Mouse (Mus musculus) spleen, postnatal 0 days (tissue): Measurements from ENCODE around the gene Arf1. TPM values are rescaled to one million over a fixed set of nuclear protein-coding genes. Genes with fewer than 3 reads are reported as not detected.

ENCODE experiments used
- polyA plus RNA-seq: library from polyadenylated mRNA; unstranded; fragments of >200 nt; fragmentation: Nextera tagmentation; extraction: Ambion mirVana; gene quantifications from 2 replicates; pipeline ENCODE4 v1.2.1, GENCODE M21; 2015

Gene Arf1
- polyA plus RNA-seq, result 241 and 269 TPM in 2 replicates

DNA sequence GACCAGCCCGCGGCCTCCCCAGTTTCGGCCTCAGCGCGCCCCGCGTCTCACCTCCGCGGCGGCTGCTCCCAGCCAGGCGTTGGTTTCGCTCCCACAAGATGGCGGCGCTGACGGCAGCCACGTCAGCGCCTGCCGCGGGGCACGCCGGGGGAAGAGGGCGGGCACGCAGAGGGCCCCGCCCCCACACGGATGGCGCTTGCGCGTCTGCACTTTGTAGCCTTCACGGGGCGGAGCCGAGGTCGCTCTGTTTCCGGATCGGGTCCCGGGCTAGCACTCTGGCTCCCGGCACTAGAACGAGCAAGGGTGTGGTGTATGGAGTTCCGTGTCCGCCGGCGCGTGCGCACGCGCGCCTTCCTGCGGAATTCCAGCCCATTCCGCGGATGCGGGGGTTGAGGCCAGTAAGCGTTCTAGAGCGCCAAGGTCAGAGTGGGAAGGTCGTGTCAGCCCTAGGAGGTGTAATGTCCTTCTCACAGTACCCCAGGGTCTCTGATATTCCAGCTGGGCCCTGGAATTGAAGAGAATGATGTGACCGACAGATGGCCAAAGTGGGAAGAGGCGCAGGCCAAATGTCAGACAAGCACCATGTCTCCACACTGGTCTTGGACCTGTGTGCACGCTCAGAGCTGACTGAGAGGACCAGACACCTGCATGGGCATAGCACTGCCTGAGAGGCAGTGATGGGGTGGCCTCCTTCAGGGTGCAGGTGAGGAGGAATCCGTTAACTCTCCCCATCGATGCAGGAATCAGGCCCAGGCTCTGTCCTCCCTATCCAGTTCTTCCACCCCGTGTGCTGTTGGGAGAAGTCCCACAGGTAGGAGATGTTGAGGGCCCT is at the start of gene Arf1:
Gene Arf1, minus strand, starts transcription at position 149 of the 832 bp plus-strand sequence.

DNA sequence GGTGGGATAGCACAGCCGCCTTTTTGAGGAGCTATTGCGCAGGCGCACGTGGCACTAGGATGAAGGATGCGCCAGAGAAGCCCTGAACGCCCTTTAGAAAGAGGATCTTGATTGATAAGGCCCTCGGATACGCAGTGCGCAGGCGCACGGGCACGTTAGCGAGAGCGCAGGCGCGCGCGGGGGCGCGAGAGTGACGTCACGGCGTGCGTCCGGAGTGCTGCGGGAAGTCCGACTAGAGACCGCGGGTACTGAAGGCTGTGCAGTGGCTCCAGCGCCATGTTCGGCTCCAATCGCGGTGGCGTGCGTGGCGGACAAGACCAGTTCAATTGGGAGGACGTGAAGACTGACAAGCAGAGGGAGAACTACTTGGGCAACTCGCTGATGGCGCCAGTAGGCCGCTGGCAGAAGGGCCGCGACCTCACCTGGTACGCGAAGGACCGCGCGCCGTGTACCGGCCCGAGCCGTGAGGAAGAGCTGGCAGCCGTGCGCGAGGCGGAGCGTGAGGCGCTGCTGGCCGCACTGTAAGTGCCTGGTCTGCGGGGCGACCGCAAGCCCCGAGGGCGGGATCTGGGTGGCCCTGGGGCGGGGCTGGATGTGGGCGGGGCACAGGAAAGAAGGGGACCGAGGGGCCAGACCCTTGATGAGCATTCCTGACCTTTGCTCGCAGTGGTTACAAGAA is 19.8 kb downstream of the Arf1 start, which contains the start of gene 2310033P09Rik:
Gene 2310033P09Rik, plus strand, starts transcription at position 169 of the 679 bp plus-strand sequence.

DNA sequence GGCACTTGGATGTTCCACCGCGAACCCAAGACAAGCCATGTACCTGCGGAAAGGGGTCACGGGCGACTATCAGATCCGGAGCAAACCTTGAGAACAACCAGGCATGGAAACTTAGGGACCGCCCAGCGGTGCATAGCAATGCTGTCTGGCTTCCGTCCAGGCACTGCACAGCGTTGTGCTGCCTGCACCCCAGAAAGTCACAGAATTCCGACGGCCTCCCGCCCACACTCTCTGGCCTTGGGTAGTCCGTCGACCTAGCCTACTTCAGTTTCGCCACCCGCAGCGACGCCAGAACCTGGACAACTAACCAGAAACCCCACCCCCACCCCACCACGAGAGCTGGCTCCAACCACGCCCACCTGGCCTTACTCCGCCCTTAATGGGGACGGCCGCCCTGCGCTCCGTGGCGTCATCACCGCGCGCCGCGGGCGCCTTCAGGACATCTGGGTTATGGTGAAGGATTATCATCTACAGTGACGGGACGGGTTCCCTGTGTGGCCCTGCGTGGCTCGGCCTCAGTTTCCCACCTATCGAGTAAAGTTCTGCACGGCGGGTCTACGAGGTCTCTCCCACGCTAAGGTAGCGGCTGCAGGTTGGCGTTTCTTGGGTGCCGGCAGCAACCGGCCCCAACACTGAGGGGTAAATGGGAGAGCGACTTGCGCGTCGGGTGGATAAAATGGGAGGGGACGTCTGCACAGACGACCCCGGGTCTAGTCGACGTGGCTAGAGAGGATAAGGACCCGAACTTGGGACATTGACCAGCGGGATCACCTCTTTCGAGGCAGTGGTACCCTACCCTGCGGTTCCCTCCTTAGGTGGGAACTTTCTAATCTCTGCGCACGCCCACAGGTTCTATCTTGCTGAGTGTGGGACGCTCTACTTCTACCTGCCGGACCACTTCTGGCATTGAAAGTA is 25.7 kb downstream of the Arf1 start, which contains the start of gene Mrpl55:
Gene Mrpl55, plus strand, starts transcription at position 406 of the 915 bp plus-strand sequence.

GRCm38 (mm10) chr11:59192059-59192386 is 36.0 kb downstream of the Arf1 start, which contains the start of gene Guk1:
Gene Guk1, minus strand, starts transcription at chr11:59192212.

GRCm38 (mm10) chr11:59182864-59183331 is 45.2 kb downstream of the Arf1 start, which contains the start of gene Gjc2:
Gene Gjc2, minus strand, starts transcription at chr11:59183213.

GRCm38 (mm10) chr11:59163255-59164236 is 64.5 kb downstream of the Arf1 start, which contains the start of gene Iba57:
Gene Iba57, minus strand, starts transcription at chr11:59163739.

Other genes starting within 250 kb of the Arf1 start
- 0.17 and 0.22 TPM in 2 replicates for gene Obscn, start 91.9 kb downstream of the Arf1 start, polyA plus RNA-seq
- 11.9 and 14.3 TPM in 2 replicates for gene Iba57, start 64.5 kb downstream of the Arf1 start, polyA plus RNA-seq
- gene Gjc2, start 45.1 kb downstream of the Arf1 start, polyA plus RNA-seq, result 0.59 and 1.2 TPM in 2 replicates
- gene Guk1, start 36.1 kb downstream of the Arf1 start, polyA plus RNA-seq, result 84.0 and 88.0 TPM in 2 replicates
- gene Mrpl55, start 25.8 kb downstream of the Arf1 start, polyA plus RNA-seq, result 67.0 and 70.0 TPM in 2 replicates
- gene 2310033P09Rik, start 19.9 kb downstream of the Arf1 start, polyA plus RNA-seq, result 34.5 and 37.9 TPM in 2 replicates
- 0.08 TPM in 1 of 2 replicates, not detected in the other for gene Wnt3a, start 62.5 kb upstream of the Arf1 start, polyA plus RNA-seq
- gene Wnt9a, start 78.7 kb upstream of the Arf1 start, polyA plus RNA-seq, result 0.88 and 1.5 TPM in 2 replicates
- not detected in 2 replicates for gene Prss38, start 147.4 kb upstream of the Arf1 start, polyA plus RNA-seq
- 4.1 and 4.5 TPM in 2 replicates for gene Jmjd4, start 221.8 kb upstream of the Arf1 start, polyA plus RNA-seq
- gene Snap47, start 222.9 kb upstream of the Arf1 start, polyA plus RNA-seq, result 12.1 and 12.5 TPM in 2 replicates
- 1.6 and 2.5 TPM in 2 replicates for gene Zfp867, start 244.2 kb upstream of the Arf1 start, polyA plus RNA-seq